Mouse (Mus musculus) heart, adult 2 months (tissue): Measurements from ENCODE around the gene Npc1l1. TPM values are rescaled to one million over a fixed set of nuclear protein-coding genes. Genes with fewer than 3 reads are reported as not detected.
"Not testable (repeated sequence)": the region's sequence is repeated elsewhere in the genome, so short reads cannot be mapped to it uniquely, and the experiment has no call there.

Experiments used
- DNase-seq, 2 experiments: peaks; one replicate each; pipeline ENCODE4 v3.0.0; 2021
- H3K27ac ChIP-seq: fragments of 200-600 bp; 2 replicates; pipeline ENCODE4 v1.8.1; 2022
- H3K27me3 ChIP-seq: fragments of 200-500 bp; 2 replicates; pipeline ENCODE4 v1.6.1; 2012; ENCODE audit warnings: mild to moderate bottlenecking, low read length, inconsistent platforms, mixed read lengths; ENCODE audit not compliant: control insufficient read depth, insufficient read depth
- H3K36me3 ChIP-seq: fragments of 200-500 bp; 2 replicates; pipeline ENCODE4 v1.6.1; 2012; ENCODE audit warnings: low read length, inconsistent platforms; ENCODE audit not compliant: control insufficient read depth, insufficient read depth
- H3K4me1 ChIP-seq: fragments of 200-500 bp; 2 replicates; pipeline ENCODE4 v1.6.1; 2011; ENCODE audit warnings: low read length; ENCODE audit not compliant: control insufficient read depth, insufficient read depth
- H3K4me3 ChIP-seq: fragments of 200-600 bp; 2 replicates; pipeline ENCODE4 v1.8.1; 2022
- H3K79me2 ChIP-seq: fragments of 200-500 bp; replicated peaks from 2 replicates; pipeline ENCODE4 v1.6.1; 2012; ENCODE audit warnings: mild to moderate bottlenecking, inconsistent platforms, low read length, moderate library complexity, mixed read lengths; ENCODE audit not compliant: control insufficient read depth, insufficient read depth
- H3K9ac ChIP-seq: fragments of 200-500 bp; 2 replicates; pipeline ENCODE4 v1.6.1; 2012; ENCODE audit warnings: low read depth, mild to moderate bottlenecking, control low read depth, inconsistent platforms, low read length, mixed read lengths
- CTCF ChIP-seq: fragments of 200-600 bp; IDR thresholded peaks from 2 replicates; pipeline ENCODE4 v1.8.1; 2022; ENCODE audit warnings: antibody characterized with exemption, mild to moderate bottlenecking, moderate library complexity
- EP300 ChIP-seq: fragments of 200-500 bp; IDR thresholded peaks from 2 replicates; pipeline ENCODE4 v1.6.1; 2011; ENCODE audit warnings: low read depth, low read length, control low read depth; ENCODE audit not compliant: insufficient read depth
- POLR2A ChIP-seq: fragments of 200-500 bp; IDR thresholded peaks from 2 replicates; pipeline ENCODE4 v1.6.1; 2011; ENCODE audit warnings: mild to moderate bottlenecking, low read depth, low read length, control low read depth; ENCODE audit not compliant: insufficient read depth
- WGBS: fragments of 180-500 bp; shearing (Covaris S2); methylation state at CpG from one replicate; pipeline ENCODE4 v1.1.7; 2018; 5-methylcytosine and 5-hydroxymethylcytosine counted together
- intact Hi-C: fragments of 180-260 bp; cut with DNase I; formaldehyde crosslinking; loops from one replicate; pipeline ENCODE4 v1.15.1; 2025
- polyA plus RNA-seq: library from polyadenylated mRNA; depleted of rRNA; stranded (reverse); fragments of >200 nt; gene quantifications from 2 replicates; pipeline ENCODE4 v1.2.3, GENCODE M21; 2012
- total RNA-seq, 2 experiments: library from RNA; stranded (reverse); gene quantifications; 2 replicates each; pipeline ENCODE4 v1.2.3; 2021

Npc1l1 gene
- total and polyA plus RNA-seq, 3 experiments, result 0.08 to 0.25 TPM; not detected in 1

DNA sequence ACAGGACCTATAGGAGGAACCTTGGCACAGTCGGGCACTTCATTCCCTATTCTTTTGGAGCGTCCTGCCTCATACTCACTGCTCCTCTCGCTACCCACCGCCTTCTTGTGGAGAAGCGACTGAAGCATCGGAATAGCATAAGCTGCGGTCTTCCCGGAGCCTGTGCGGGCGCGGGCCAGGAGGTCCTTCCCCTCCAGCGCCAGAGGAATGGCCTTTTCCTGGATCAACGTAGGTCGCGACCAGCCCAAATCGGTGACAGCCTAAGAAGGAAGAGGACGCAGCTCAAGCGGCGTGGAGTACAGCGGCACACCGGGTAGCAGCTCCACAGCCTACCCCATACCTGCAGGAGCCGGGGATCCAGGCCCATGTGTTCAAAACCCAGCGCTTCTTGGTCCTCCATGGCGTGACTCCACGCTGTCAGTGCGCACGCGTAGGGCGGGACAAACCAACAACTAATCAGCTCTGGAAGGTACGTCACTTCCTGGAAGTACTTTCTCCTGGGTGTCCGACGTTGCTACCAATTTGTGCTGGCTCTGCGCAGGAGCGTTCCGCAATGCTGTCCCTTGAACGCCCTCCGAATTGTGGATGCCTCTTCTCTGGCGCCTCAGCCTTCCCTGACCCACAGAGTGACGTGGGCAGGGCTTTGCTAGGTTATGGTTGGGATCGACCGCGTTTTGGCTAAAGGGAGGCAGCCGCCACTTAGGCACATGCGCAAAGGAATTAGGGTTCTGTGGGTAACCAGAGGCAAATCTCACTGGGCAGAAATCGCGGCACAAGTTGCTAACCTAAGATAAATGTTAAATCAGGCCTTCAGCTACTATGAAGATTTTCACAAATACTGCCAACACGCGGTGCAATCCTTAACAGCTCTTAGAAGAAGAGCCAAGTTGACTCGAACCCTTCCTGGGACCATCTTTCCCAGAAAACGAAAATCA lies 37.6 kb upstream of the Npc1l1 start, which contains the start of gene Ddx56:
Ddx56 (minus strand) TSS at position 453 of the 935 bp plus-strand sequence.
- Histone ChIP-seq H3K27ac (peak within 1 kb of the TSS; percentile 97), H3K4me1 (peaks cover 5% of the 10 kb centered on the region), H3K27me3 (no peaks in the 10 kb centered on the region), H3K4me3 (peak within 1 kb of the TSS; percentile 91), H3K79me2 (no peaks in the 10 kb centered on the region; the same call in 1 of the 2 replicates), H3K36me3 (no peaks in the 10 kb centered on the region; the same call in 1 of the 2 replicates), H3K9ac (peak within 1 kb of the TSS; percentile 86)
- TF ChIP-seq CTCF (no peak), EP300 (peak; percentile 87), POLR2A (peak; percentile 93)
- intact Hi-C loops, result loop anchor here (2.0 to 10.0 kb wide), 2 partner anchors 67 to 563 kb away; partner anchors contain the start of genes A730071L15Rik and Nudcd3
- 2% methylated on average over 50 of the region's 50 CpGs for whole genome bisulfite sequencing
- peak; percentile 90 to 92 for DNase-seq

DNA sequence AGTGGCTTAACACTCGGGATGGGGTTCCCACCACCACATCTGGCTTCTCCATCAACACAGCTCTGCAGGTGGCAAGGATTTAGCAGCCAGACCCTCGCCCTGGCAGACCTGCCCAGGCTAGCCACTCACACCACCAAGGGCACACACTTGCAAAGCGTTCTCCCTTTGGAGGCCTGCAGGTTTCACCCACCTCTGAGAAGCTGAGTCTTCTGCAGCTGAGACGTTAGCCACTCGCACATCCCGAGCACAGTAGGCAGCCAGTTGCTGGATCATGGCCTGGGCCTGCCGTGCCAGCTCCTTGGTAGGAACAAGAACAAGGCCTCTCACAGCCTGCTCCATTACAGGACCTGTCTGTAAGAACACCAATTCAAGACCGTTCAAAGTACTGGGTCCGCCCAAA lies 36.7 kb upstream of the Npc1l1 start:
- Histone ChIP-seq H3K27me3 (no peaks in the 10 kb centered on the region), H3K4me3 (peak overlapping the region; percentile 91), H3K4me1 (peaks cover 5% of the 10 kb centered on the region), H3K27ac (no peak overlapping the region), H3K79me2 (no peaks in the 10 kb centered on the region; the same call in 1 of the 2 replicates), H3K9ac (peak overlapping the region; percentile 21; the same call in 1 of the 2 replicates), H3K36me3 (no peaks in the 10 kb centered on the region; the same call in 1 of the 2 replicates)
- WGBS, result 59% methylated on average over 9 of the region's 9 CpGs
- TF ChIP-seq POLR2A (no peak), CTCF (no peak), EP300 (no peak)
- DNase-seq, result peak in 1 of 2 experiments; percentile 17
- intact Hi-C loops, result loop anchor here (10.0 kb wide), 1 partner anchor 562 kb away; no protein-coding TSS in a partner anchor

DNA sequence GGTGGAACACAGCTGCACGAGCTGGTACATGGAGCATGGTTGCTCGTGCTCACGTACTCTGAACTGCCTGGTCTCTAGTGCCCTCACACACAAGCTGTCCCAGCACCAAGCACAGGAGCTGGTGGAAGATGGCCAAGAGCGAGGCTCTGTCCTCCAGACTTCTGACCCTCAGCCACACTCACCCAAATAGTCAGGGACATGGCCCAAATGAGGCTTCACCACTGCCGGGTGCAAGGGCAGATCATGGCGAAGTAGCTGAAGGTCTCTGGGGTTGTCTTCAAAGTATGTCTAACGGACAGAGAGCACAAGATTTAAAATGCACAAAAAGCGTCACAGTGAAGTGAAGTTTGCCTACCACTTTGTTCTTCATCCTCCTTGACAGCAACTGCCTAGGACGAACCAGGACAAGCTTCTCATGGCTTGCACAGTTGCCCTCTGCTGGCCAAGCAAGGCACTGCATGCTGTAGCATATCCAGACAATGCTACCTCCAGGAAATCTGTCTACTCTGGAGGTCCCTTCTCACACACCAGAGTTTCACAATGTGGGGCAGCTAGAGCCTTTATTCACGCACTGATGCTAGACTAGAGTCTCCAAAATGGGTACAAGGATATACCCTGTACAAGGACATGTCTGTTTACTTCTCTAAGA lies 31.6 kb upstream of the Npc1l1 start:
- no peak overlapping the region for H3K9ac ChIP-seq
- H3K4me3 ChIP-seq, result no peak overlapping the region
- H3K36me3 ChIP-seq, result no peaks in the 10 kb centered on the region; the same call in 1 of the 2 replicates
- intact Hi-C loops, result loop anchor here (2.0 to 10.0 kb wide), 2 partner anchors 265 to 557 kb away; no protein-coding TSS in a partner anchor
- H3K79me2 ChIP-seq, result no peaks in the 10 kb centered on the region
- WGBS, result 74% methylated on average over 10 of the region's 10 CpGs
- H3K27ac ChIP-seq, result no peak overlapping the region
- peak; percentile 63 to 76 for DNase-seq
- peaks cover 2% of the 10 kb centered on the region for H3K4me1 ChIP-seq
- H3K27me3 ChIP-seq, result no peaks in the 10 kb centered on the region
- TF ChIP-seq EP300 (peak; percentile 23; the same call in 1 of the 2 replicates), CTCF (no peak; the same call in none of the 2 replicates), POLR2A (no peak)

DNA sequence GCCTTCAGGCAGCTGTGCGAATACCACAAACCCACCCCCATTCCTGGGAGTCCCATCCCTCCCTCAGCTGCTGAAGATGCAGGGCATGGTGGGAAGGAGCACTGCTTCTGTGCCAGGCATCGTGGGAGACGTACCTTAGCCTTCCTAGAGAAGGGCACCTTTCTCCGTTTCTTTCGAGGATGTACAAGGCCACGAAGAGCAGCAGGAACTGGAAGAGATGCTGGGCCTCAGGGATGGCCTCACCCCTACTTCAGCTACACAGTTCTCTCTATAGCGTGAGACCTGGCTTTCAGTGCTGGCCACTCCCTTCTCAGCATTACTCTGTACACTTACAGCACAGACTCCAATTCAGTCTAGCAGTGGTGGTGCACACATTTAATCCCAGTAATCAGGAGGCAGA lies 29.5 kb upstream of the Npc1l1 start:
- H3K4me1 ChIP-seq, result no peaks in the 10 kb centered on the region
- no peak overlapping the region for H3K27ac ChIP-seq
- intact Hi-C loops, result no loop called here
- no peak overlapping the region for H3K4me3 ChIP-seq
- no peak for TF ChIP-seq POLR2A
- no peak for TF ChIP-seq EP300
- TF ChIP-seq CTCF, result no peak
- no peaks in the 10 kb centered on the region for H3K27me3 ChIP-seq
- H3K36me3 ChIP-seq, result no peaks in the 10 kb centered on the region
- no peak for DNase-seq
- no peaks in the 10 kb centered on the region for H3K79me2 ChIP-seq
- WGBS, result 92% methylated on average over 7 of the region's 7 CpGs
- no peak overlapping the region for H3K9ac ChIP-seq

DNA sequence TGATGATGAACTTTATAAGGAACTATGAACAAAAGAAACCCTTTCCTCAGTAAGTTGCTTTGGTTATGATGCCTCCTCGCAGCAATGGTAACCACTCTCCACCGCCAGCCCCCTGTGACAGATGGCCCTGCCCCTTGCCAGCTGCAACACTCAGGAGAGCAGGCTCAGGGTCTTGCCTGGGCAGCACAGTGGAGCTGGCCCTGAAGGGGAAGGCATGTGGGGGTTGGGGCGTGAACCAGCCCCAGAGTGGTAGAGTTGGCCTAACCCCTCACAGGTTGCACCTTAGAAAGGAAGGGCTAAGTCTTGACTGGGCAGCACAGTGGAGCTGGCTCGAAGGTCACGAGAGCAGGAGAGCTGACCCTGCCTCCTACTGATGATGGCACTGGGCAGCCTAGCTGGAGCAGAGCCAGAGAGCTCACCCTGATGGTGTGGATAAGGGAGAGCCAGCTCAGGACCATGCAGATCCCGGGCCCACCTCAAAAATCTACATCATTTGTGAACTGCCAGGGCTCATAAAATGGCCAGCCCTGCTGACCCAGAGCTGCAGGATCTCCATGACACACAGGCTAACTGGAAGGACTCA lies 26.6 kb upstream of the Npc1l1 start:
- no peak overlapping the region for H3K4me3 ChIP-seq
- H3K79me2 ChIP-seq, result no peaks in the 10 kb centered on the region
- H3K36me3 ChIP-seq, result no peaks in the 10 kb centered on the region
- no peaks in the 10 kb centered on the region for H3K4me1 ChIP-seq
- no peak overlapping the region for H3K27ac ChIP-seq
- WGBS, result 70% methylated on average over 6 of the region's 6 CpGs
- intact Hi-C loops, result no loop called here
- H3K27me3 ChIP-seq, result no peaks in the 10 kb centered on the region
- no peak overlapping the region for H3K9ac ChIP-seq
- TF ChIP-seq EP300 (no peak), POLR2A (no peak), CTCF (no peak)
- no peak for DNase-seq

DNA sequence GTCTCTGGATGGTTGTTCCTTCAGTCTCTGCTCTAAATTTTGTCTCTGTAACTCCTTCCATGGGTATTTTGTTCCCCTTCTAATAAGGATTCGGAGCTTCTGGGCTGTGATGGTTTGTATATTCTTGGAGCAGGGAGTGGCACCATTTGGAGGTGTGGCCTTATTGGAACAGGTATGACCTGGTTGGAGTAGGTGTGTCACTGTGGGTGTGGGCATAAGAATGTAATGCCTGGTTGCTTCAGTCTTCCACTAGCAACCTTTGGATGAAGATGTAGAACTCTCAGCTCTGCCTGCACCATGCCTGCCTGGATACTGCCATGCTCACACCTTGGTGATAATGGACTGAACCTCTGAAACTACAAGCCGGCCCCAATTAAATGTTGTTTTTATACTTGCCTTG lies 24.7 kb upstream of the Npc1l1 start:
- intact Hi-C loops, H3K4me1 ChIP-seq, H3K4me3 ChIP-seq, H3K9ac ChIP-seq, H3K36me3 ChIP-seq, H3K27ac ChIP-seq, H3K79me2 ChIP-seq, H3K27me3 ChIP-seq, DNase-seq: not testable (repeated sequence)
- WGBS, result 90% methylated on average over 2 of the region's 2 CpGs
